Mouse (Mus musculus) neutrophil, adult 5-6 weeks (primary cell): ENCODE measurements around the gene Fgd3. TPM values are rescaled to one million over a fixed set of nuclear protein-coding genes. Genes with fewer than 3 reads are reported as not detected.
A peak's percentile ranks its signal among the peaks of the same experiment; 100 is the strongest.

Experiments used
- ATAC-seq: fragments of 151-379, 151-347 bp; 2 replicates; pipeline ENCODE4 v1.8.0; 2017; ENCODE audit warnings: mild to moderate bottlenecking, moderate TSS enrichment; ENCODE audit not compliant: insufficient number of reproducible peaks, poor library complexity, low FRiP score, severe bottlenecking; ENCODE audit errors: extremely low read depth
- total RNA-seq: library from RNA; stranded (forward); fragments of 200-1000 nt; gene quantifications from 2 replicates; pipeline ENCODE4 v1.2.3, GENCODE M21; 2017

The Fgd3 gene
- total RNA-seq, 1 experiment from 2014 or later: 95.8 TPM

DNA sequence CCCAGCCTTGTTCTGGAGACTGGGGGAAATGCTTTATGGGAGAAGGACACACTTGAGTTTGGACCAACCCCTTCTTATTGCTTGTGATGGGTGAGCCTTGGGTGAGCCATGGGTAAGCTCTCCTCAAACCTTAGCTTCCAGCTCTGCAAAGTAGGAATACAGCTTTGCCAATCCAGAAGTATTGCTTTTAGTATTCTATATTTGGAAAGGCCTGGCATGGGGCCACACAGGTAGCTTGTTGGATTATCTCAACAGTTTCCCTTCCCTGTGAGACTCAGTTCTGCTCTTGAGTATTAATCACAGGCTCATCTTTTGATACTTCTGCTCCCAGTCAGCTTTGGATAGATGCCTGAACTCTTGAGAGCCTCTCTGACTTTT lies 22.6 kb upstream of the Fgd3 start:
- ATAC-seq: no peak

DNA sequence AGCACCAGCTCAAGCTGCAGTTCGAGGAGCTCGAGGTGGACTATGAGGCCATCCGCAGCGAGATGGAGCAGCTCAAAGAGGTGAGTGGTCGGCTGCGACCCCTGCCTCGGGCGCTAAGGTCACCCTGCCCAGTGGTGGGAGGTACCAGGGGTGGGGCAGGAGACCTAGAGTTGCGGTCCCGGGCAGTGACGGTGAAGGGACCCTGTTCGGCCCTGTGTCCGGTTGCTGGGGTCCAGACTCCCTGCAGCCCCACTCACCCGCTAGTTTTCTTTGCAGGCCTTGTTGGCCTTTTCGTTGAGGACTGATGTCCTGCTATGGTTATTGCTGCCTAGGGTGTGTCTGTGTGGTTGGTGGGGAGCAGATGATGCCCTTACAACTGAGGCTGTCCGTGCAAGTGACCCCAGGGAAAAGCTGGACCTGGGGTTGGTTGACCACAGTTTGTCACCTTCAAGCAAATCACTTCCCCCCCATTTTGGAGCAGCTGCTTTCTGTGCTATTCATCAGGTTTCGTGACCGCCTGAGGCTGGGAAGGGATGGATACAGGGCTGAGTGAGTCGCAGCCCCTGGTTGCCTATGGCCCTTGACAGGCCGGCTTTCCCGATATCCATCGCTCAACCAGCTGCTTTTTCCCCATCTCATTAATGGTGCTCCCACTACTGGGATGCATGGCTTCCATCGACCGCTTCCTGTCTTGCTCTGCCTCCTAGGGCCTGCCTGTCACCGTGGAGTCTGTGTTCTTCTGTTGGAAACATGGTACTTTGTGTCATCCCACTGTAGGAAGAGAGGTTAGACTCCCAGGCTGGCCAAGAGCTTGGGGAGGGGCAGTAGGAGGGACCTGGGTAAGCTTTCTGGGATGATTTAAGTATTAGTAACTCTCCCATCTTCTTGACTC lies 22.0 kb upstream of the Fgd3 start:
- no peak for ATAC-seq

GRCm38 (mm10) chr13:49341012-49341830 lies 21.1 kb upstream of the Fgd3 start, which contains the start of gene Bicd2:
TSS of gene Bicd2 (plus strand) at chr13:49341585.
- peak; percentile 97 for ATAC-seq

DNA sequence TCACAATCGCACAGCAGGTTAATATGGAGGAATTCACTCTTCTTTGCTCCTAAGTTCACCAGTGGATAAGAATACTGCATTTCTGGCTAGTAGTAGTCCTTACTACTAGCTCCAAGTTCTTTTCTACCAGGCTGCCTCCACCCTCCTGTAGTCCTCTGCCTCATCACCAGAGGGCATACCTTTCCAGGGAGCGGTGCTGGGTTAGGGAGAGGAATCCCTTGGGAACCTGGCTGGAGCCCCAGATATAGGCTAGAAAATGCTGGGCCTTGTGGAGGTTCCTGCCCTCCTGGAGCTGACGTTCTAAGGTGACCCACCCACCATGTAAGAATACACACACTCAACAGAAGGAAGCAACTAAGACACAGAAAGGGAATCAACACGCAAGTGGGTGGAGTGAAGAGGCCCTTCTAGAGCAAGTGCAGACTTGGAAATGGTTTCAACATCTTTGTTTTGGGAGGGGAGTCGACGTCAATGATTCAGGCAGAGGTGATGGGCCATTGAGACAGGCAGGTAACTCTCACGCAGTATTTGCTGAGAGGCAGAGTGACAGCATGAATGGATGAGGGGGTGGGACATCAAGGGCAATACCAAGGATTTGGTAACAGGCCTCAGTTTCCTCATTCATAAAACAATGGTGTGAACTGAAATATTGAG lies 18.9 kb upstream of the Fgd3 start:
- no peak for ATAC-seq

- no peak for ATAC-seq
Observed at GRCm38 (mm10) chr13:49335077-49335982, 15.2 kb upstream of the Fgd3 start.

DNA sequence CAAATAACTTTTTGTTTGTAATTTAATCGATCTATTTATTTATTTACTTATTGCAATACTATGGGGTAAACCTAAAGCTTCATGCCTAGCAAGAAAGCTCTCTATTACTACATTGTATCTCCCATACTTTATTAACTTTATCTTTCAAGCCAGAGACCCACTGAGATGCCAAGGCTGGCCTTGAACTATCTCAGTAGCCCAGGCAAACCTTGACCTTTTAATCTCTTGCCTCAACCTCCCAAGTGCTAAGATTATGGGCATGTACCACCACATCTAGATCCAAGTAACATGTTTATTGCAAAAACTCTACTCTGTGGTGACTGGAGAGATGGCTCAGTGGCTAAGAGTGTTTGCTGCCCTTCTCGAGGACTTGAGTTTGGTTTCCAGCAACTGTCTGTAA lies 13.1 kb upstream of the Fgd3 start:
- ATAC-seq: no peak

DNA sequence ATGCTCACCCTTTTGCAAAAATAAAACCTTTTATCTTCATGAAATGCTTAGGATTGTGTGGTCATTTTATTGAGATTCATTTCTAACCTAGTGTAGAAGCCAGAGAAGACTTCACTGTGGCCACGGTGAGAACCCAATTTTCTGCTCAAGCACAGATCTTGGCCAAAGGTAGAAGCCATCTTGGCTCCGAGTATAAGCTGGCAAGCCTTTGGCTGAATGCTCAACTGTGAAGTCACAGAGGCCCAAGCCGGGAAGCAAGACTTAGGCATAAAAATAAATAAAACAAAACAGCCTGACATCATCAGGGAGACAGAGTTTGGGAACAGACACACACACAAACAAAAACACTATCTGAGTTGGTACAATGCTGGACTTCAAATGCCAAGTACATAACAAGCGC lies 8.0 kb upstream of the Fgd3 start:
- no peak for ATAC-seq

- peak; percentile 84 for ATAC-seq
Observed at GRCm38 (mm10) chr13:49326246-49327206, 6.4 kb upstream of the Fgd3 start.

DNA sequence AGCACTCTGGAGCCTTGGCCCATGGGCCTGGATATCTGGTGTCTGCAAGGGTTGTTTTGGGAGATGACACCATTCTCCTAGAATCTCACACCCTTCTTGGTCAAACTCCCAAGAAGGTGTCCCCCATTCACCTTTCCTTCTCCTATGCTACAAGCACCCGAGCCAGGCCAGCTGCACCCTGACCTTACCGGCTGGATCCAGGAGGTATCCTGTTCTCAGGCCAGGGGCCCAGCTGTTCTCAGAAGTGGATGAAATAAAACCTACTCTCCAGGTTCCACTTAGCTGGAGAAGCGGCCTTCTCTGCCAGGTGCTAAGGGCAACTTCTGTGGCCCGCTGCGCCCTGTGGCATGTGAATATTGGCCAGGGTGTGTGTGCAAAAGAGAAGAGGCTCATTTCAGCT lies 4.8 kb upstream of the Fgd3 start:
- no peak for ATAC-seq

DNA sequence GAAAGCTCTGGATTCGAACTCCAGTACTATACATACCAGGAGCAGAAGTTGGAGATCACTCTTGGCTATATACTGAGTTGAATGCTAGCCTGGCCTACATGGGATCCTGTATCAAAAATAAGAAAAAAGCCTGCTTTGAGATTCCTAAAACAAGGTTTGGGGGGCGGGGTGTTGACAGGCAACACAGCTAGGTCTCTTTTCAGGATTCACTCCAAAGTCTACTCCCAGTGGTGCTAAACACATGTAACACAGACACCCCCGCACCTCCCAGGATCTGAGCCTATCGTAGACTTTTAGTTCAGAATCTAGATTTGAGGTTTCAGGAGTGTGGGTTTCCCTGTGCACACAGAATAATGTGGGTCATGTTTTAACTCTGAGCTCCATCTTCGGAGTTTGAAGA lies 2.6 kb upstream of the Fgd3 start:
- no peak for ATAC-seq

GRCm38 (mm10) chr13:49322169-49322568 lies 2.1 kb upstream of the Fgd3 start:
- ATAC-seq: no peak

DNA sequence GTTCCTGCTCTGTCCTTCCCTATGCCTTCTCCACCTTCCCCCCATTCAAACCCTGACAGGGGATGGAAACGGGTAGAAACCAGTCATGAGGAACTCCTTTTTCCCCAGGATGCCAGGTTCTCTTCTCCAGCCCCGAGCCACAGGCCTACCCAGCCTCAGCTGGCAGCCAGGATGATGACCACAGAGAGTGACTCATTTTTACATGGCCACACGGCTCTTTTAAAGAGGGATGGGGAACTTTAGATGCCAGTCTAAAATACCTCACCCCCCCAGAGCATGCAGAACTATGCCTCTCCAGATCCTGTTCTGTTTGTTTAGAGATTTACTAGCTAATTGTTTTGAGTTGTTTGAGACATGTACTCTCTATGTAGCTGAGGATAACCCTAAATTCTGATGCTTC lies 1.3 kb upstream of the Fgd3 start:
- no peak for ATAC-seq

GRCm38 (mm10) chr13:49320514-49320913 lies 403 bp upstream of the Fgd3 start:
- no peak for ATAC-seq

DNA sequence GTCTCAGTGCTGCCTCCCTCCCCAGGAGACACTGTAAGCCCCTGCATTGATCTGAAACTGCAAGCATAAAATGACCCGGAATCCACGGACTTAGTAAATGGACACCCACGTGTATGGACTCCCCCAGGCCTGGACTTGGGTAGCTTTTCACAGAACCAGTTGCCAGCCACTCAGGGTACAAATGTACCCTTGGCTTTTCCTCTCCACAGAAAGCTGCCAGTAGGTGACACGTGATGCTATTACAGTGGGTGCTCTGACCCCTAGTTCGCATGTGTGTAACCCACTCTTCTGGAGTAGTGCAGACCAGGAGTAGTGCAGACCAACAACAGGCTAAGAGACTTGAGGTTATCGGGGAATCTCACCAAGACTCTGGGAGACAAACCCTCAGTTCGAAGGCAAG lies 2.2 kb downstream of the Fgd3 start:
- ATAC-seq: no peak

DNA sequence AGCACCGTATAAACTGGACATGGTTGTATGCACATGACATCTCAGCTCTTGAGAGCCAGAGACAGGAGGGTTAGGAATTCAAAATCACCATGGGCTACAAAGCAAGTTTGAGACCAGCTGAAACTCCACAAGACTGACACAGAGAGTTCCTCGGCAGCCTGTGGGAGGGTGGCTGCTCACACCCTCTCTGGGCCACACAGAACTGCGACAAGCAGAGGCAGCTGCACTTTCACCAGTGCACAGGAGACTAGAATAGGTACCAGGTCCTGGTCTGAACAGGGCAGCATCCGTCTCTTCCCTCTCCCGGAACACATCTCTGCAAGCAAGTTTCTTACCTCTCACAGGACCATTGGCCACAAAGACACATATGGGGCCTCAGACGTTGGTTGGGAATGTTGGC lies 2.6 kb downstream of the Fgd3 start:
- ATAC-seq: no peak

DNA sequence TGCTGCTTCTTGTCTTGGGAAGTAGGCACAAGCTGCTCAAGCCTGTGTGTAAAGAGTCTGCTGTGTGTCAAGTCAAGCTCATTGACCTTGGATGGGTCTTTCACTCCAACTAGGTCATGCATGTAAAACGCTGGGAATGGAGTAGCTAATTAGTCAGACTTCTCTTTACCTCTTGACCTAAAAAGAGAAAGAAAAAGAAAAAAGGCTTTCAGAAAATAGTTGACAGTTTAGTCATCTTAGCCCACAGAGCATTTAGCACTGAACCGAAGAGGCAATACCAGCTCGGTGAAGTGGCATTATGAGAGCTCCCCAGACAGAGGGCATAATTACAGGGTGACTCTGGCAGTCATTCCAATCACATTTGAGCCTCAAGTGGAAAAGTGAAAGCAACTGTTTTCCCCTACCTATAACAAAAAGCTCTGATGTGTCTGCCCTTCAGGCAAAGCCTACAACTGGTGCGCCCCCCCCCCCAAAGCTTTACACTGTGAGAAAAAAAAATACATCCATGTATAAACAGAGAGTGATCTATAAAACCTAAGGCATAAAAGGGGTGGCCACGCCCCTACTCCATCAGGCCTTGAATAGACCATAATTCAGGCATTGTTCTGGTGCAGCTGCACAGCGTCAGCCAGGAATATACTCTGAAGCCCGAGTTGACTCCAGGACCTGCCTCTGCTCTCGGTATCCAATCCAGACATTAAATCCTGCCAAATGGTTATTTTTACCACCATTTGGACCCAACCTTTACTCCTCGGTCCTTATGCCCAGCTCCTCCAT lies 3.5 kb downstream of the Fgd3 start:
- no peak for ATAC-seq

DNA sequence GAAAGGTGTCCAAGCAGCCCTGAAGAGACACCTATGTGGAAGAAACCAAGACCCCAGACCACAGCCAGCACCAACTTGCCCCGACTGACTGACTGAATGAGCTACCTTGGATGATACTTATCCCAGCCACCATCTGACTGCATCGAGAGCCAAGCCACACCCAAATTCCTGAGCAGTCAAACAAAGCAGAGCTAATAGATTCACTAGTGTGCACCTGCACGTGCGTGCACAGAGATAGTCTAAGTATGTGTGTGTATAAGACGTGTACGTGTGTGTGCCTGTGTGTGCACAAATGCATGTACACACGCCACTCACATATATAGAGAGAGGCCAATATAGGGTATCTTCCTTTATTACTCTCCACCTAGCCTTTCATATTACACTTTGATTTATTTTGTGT lies 8.5 kb downstream of the Fgd3 start:
- no peak for ATAC-seq
